Mouse (Mus musculus) lung, adult 2 months (tissue): Measurements from ENCODE around the gene Sipa1l1.

Source experiments
- CTCF ChIP-seq: fragments of 200-500 bp; IDR thresholded peaks from 2 replicates; pipeline ENCODE4 v1.5.1; 2011; ENCODE audit warnings: mild to moderate bottlenecking, low read length, control low read depth; ENCODE audit not compliant: insufficient read depth
- POLR2A ChIP-seq: fragments of 200-500 bp; IDR thresholded peaks from 2 replicates; pipeline ENCODE4 v1.6.1; 2011; ENCODE audit warnings: low read depth, mild to moderate bottlenecking, control low read depth, low read length, borderline replicate concordance; ENCODE audit errors: extremely low read depth

- TF ChIP-seq POLR2A (no peak), CTCF (no peak)
Observed at GRCm38 (mm10) chr12:82240674-82241073, 71.6 kb downstream of the Sipa1l1 start.
